Mouse (Mus musculus): ENCODE measurements at regions not wholly inside any gene's neighbourhood (a gene's known extent, or its start where the extent isn't known, plus 50 kb on each side); places are given as distances from the start of the nearest gene placed in this dataset.
"Not testable (repeated sequence)": the region's sequence is repeated elsewhere in the genome, so short reads cannot be mapped to it uniquely, and the experiment has no call there.

DNA sequence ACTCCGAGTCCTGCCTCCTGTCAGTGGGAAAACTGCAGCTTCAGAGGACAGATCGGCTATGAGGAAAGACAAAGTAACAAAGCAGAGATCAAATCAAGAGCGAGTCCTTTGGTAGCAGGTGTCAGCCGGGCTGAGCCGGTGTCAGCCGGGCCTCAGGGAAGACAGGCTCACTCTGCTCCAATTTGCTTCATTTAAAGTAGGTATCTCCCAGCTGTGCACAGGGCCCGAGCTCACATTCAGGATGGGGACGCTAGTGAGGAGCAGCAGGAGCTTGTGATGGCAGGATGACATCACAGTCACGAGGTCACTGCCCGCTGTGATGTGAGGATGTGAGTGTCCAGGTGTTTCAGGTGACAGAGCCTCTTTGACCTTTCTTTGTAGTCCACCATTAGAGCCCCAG lies 137.8 kb upstream of the Sfswap start:
- H3K4me2 ChIP-seq (replicated peaks; ENCODE audit: low read depth, low read length) = no peak overlapping the region
- no peak overlapping the region for H3K9ac ChIP-seq (replicated peaks; ENCODE audit: low read depth)
- H3K27me3 ChIP-seq (replicated peaks; ENCODE audit: insufficient read depth, low read length) = no peaks in the 10 kb centered on the region
- ATAC-seq (no peak), DNase-seq (ENCODE audit: low spot score) (no peak)
- H3K9me3 ChIP-seq (ENCODE audit: low read length) = no peaks in the 10 kb centered on the region
- no peak for TF ChIP-seq CTCF (IDR thresholded peaks at IDR 0.05)
- H3K4me1 ChIP-seq (ENCODE audit: insufficient read depth, low read depth, low read length) = no peaks in the 10 kb centered on the region
- H3K36me3 ChIP-seq (ENCODE audit: insufficient read depth, low read length) = no peaks in the 10 kb centered on the region
- H3K27ac ChIP-seq (ENCODE audit: low read length) = no peak overlapping the region
- 71% methylated on average over 10 of the region's 10 CpGs for WGBS
- H3K4me3 ChIP-seq (ENCODE audit: low read depth, low read length) = no peak overlapping the region

DNA sequence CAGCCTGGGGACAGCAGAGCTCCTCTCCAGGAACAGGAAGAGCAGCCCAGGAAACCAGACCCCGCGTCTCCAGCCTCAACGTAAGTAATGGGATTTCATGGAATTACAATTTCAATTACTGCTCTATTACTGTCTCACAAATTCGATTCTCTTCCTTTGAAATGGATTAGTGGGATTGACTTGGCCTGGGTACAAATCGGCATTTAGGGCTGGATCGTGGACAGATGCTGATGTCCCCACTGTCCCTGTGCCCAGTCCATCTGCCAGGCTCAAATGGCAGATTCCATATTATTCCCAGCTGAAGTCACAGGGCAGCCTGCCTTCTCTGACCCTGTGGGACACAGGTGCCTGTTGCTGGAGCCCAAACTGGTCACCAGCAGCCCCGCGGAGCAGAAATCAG lies 136.0 kb upstream of the Sfswap start:
- Histone ChIP-seq H3K4me3 (ENCODE audit: low read depth, low read length) (no peak overlapping the region), H3K27me3 (replicated peaks; ENCODE audit: insufficient read depth, low read length) (no peaks in the 10 kb centered on the region), H3K9ac (replicated peaks; ENCODE audit: low read depth) (no peak overlapping the region), H3K4me1 (ENCODE audit: insufficient read depth, low read depth, low read length) (no peaks in the 10 kb centered on the region), H3K9me3 (ENCODE audit: low read length) (no peaks in the 10 kb centered on the region), H3K36me3 (ENCODE audit: insufficient read depth, low read length) (no peaks in the 10 kb centered on the region), H3K27ac (ENCODE audit: low read length) (no peak overlapping the region), H3K4me2 (replicated peaks; ENCODE audit: low read depth, low read length) (no peak overlapping the region)
- 74% methylated on average over 8 of the region's 8 CpGs for WGBS
- ATAC-seq (no peak), DNase-seq (ENCODE audit: low spot score) (no peak)
- TF ChIP-seq EP300 (IDR thresholded peaks at IDR 0.05) = no peak
- no peak for TF ChIP-seq CTCF (IDR thresholded peaks at IDR 0.05)

DNA sequence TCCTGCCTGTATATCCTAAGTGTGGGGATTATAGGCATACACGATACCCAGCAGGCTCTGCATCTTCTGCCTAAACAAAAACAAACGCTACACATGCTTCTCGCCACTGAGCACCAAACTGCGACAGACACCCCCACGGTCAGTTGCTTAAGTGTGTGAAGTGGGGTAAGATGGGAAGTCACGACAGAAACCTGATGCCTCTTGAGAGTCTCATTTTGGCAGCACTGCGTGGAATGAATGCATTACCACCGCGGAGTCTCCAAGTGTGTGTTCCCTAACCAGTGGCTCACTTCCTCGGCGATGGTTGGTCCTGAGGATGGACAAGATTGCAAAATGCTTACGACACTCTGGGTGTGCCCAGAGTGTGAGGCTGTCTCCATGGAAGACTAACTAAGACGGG lies 133.8 kb upstream of the Sfswap start:
- H3K4me3 ChIP-seq (ENCODE audit: low read depth, low read length) = no peak overlapping the region
- no peaks in the 10 kb centered on the region for H3K4me1 ChIP-seq (ENCODE audit: insufficient read depth, low read depth, low read length)
- no peak overlapping the region for H3K9ac ChIP-seq (replicated peaks; ENCODE audit: low read depth)
- H3K27ac ChIP-seq (ENCODE audit: low read length) = no peak overlapping the region
- no peaks in the 10 kb centered on the region for H3K27me3 ChIP-seq (replicated peaks; ENCODE audit: insufficient read depth, low read length)
- DNase-seq (ENCODE audit: low spot score) = no peak
- ATAC-seq = no peak
- no peaks in the 10 kb centered on the region for H3K9me3 ChIP-seq (ENCODE audit: low read length)
- 66% methylated on average over 13 of the region's 13 CpGs for WGBS
- no peak for TF ChIP-seq CTCF (IDR thresholded peaks at IDR 0.05)
- TF ChIP-seq EP300 (IDR thresholded peaks at IDR 0.05) = no peak
- H3K4me2 ChIP-seq (replicated peaks; ENCODE audit: low read depth, low read length) = no peak overlapping the region
- H3K36me3 ChIP-seq (ENCODE audit: insufficient read depth, low read length) = no peaks in the 10 kb centered on the region

DNA sequence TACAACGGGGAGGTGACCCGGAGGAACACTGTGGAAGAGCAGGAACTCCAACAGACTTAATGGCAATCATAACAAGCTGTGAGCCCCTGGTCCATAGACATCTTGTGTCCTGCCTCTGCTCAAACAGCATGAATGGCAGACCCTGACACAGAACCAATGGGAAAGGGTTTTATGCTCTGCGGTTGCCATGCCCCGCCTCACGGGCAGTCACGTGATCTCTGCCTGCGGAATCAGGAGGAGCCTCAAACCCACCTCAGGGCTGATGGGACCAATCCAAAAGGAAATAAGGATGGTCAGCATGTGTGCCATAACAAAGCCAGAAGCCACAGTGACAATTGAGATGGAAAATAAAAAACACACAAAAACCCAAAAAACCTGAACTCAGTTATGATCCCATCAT lies 120.2 kb upstream of the Sfswap start:
- no peak for ATAC-seq
- no peak overlapping the region for H3K9ac ChIP-seq (replicated peaks; ENCODE audit: low read depth)
- H3K4me1 ChIP-seq (ENCODE audit: insufficient read depth, low read depth, low read length) = no peaks in the 10 kb centered on the region
- no peaks in the 10 kb centered on the region for H3K27me3 ChIP-seq (replicated peaks; ENCODE audit: insufficient read depth, low read length)
- H3K4me2 ChIP-seq (replicated peaks; ENCODE audit: low read depth, low read length) = no peak overlapping the region
- 91% methylated on average over 7 of the region's 7 CpGs for WGBS
- H3K9me3 ChIP-seq (ENCODE audit: low read length) = no peaks in the 10 kb centered on the region
- no peak for DNase-seq (ENCODE audit: low spot score)
- H3K4me3 ChIP-seq (ENCODE audit: low read depth, low read length) = no peak overlapping the region
- no peak overlapping the region for H3K27ac ChIP-seq (ENCODE audit: low read length)
- TF ChIP-seq CTCF (IDR thresholded peaks at IDR 0.05) = no peak
- no peak for TF ChIP-seq EP300 (IDR thresholded peaks at IDR 0.05)
- no peaks in the 10 kb centered on the region for H3K36me3 ChIP-seq (ENCODE audit: insufficient read depth, low read length)

- 89% methylated on average over 8 of the region's 8 CpGs for WGBS
Observed at GRCm38 (mm10) chr5:129384976-129385375, 116.0 kb upstream of the Sfswap start.

GRCm38 (mm10) chr5:129385965-129386643 lies 114.9 kb upstream of the Sfswap start:
- H3K4me1 ChIP-seq (ENCODE audit: insufficient read depth, low read depth, low read length); H3K9ac ChIP-seq (replicated peaks; ENCODE audit: low read depth); H3K27me3 ChIP-seq (replicated peaks; ENCODE audit: insufficient read depth, low read length); H3K36me3 ChIP-seq (ENCODE audit: insufficient read depth, low read length); H3K9me3 ChIP-seq (ENCODE audit: low read length); H3K27ac ChIP-seq (ENCODE audit: low read length); H3K4me3 ChIP-seq (ENCODE audit: low read depth, low read length); H3K4me2 ChIP-seq (replicated peaks; ENCODE audit: low read depth, low read length); DNase-seq (ENCODE audit: low spot score): not testable (repeated sequence)
- 55% methylated on average over 2 of the region's 7 CpGs for WGBS
- peak; percentile 94 for ATAC-seq

More at GRCm38 (mm10) chr5:129384976-129385375, 116.0 kb upstream of the Sfswap start:
- Histone ChIP-seq H3K27ac (ENCODE audit: low read length) (no peak overlapping the region), H3K4me3 (ENCODE audit: low read depth, low read length) (no peak overlapping the region), H3K4me1 (ENCODE audit: insufficient read depth, low read depth, low read length) (no peaks in the 10 kb centered on the region), H3K4me2 (replicated peaks; ENCODE audit: low read depth, low read length) (no peak overlapping the region), H3K9ac (replicated peaks; ENCODE audit: low read depth) (no peak overlapping the region), H3K36me3 (ENCODE audit: insufficient read depth, low read length) (no peaks in the 10 kb centered on the region), H3K9me3 (ENCODE audit: low read length) (no peaks in the 10 kb centered on the region), H3K27me3 (replicated peaks; ENCODE audit: insufficient read depth, low read length) (0 out of 2 replicates have a peak, but pooled peaks cover 4% of the 10 kb centered on the region)
- ATAC-seq (no peak), DNase-seq (ENCODE audit: low spot score) (no peak)
- TF ChIP-seq EP300 (IDR thresholded peaks at IDR 0.05) (no peak), CTCF (IDR thresholded peaks at IDR 0.05) (no peak)

- WGBS = no CpG with 5 or more reads among the region's 8 CpGs
- DNase-seq (ENCODE audit: low spot score); H3K9ac ChIP-seq (replicated peaks; ENCODE audit: low read depth); H3K27me3 ChIP-seq (replicated peaks; ENCODE audit: insufficient read depth, low read length); H3K27ac ChIP-seq (ENCODE audit: low read length); H3K4me1 ChIP-seq (ENCODE audit: insufficient read depth, low read depth, low read length); H3K36me3 ChIP-seq (ENCODE audit: insufficient read depth, low read length); H3K4me2 ChIP-seq (replicated peaks; ENCODE audit: low read depth, low read length); H3K4me3 ChIP-seq (ENCODE audit: low read depth, low read length); H3K9me3 ChIP-seq (ENCODE audit: low read length): not testable (repeated sequence)
- peak; percentile 92 for ATAC-seq
Observed at GRCm38 (mm10) chr5:129386671-129387070, 114.3 kb upstream of the Sfswap start.

Data from lung, postnatal 0 days (tissue).